Mouse (Mus musculus): ENCODE results near the gene Rhd. TPM values are rescaled to one million over a fixed set of nuclear protein-coding genes. Genes with fewer than 3 reads are reported as not detected.

The Rhd gene
- polyA plus RNA-seq, 1 experiment from 2014 or later = 12.5 TPM

GRCm38 (mm10) chr4:134865340-134865739 is 1.0 kb downstream of the Rhd start:
- peaks cover 23% of the 10 kb centered on the region for H3K4me1 ChIP-seq (replicated peaks)
- 78% methylated on average over 6 of the region's 6 CpGs for WGBS
- peaks cover 33% of the 10 kb centered on the region for H3K27me3 ChIP-seq (ENCODE audit: insufficient read depth, poor library complexity, severe bottlenecking)
- H3K9me3 ChIP-seq = no peaks in the 10 kb centered on the region
- H3K4me3 ChIP-seq = peak overlapping the region; percentile 9; the same call in 1 of the 2 replicates
- no peaks in the 10 kb centered on the region for H3K36me3 ChIP-seq
- no peak overlapping the region for H3K27ac ChIP-seq
- no peak for DNase-seq (ENCODE audit: low spot score)

GRCm38 (mm10) chr4:134865789-134866188 is 1.5 kb downstream of the Rhd start:
- no peak for DNase-seq (ENCODE audit: low spot score)
- H3K9me3 ChIP-seq = no peaks in the 10 kb centered on the region
- no peak overlapping the region for H3K4me3 ChIP-seq
- H3K27me3 ChIP-seq (ENCODE audit: insufficient read depth, poor library complexity, severe bottlenecking) = peaks cover 37% of the 10 kb centered on the region
- H3K4me1 ChIP-seq (replicated peaks) = peaks cover 27% of the 10 kb centered on the region
- H3K36me3 ChIP-seq = no peaks in the 10 kb centered on the region
- 88% methylated on average over 5 of the region's 5 CpGs for WGBS
- no peak overlapping the region for H3K27ac ChIP-seq

- no peak overlapping the region for H3K4me3 ChIP-seq
- peaks cover 27% of the 10 kb centered on the region for H3K4me1 ChIP-seq (replicated peaks)
- DNase-seq (ENCODE audit: low spot score) = no peak
- peaks cover 49% of the 10 kb centered on the region for H3K27me3 ChIP-seq (ENCODE audit: insufficient read depth, poor library complexity, severe bottlenecking)
- whole genome bisulfite sequencing = 95% methylated on average over 8 of the region's 8 CpGs
- no peak overlapping the region for H3K27ac ChIP-seq
- H3K9me3 ChIP-seq = no peaks in the 10 kb centered on the region
- H3K36me3 ChIP-seq = no peaks in the 10 kb centered on the region
These were observed 2.9 kb downstream of the Rhd start for GRCm38 (mm10) chr4:134867213-134867612.

- H3K27ac ChIP-seq = no peak overlapping the region
- no peak for DNase-seq (ENCODE audit: low spot score)
- no peak overlapping the region for H3K4me3 ChIP-seq
- H3K27me3 ChIP-seq (ENCODE audit: insufficient read depth, poor library complexity, severe bottlenecking) = peaks cover 49% of the 10 kb centered on the region
- 93% methylated on average over 8 of the region's 8 CpGs for WGBS
- H3K36me3 ChIP-seq = no peaks in the 10 kb centered on the region
- H3K4me1 ChIP-seq (replicated peaks) = peaks cover 27% of the 10 kb centered on the region
- H3K9me3 ChIP-seq = no peaks in the 10 kb centered on the region
These were observed 3.3 kb downstream of the Rhd start for GRCm38 (mm10) chr4:134867661-134868060.

- Histone ChIP-seq H3K36me3 (no peaks in the 10 kb centered on the region), H3K4me3 (no peak overlapping the region), H3K4me1 (replicated peaks) (peaks cover 27% of the 10 kb centered on the region), H3K27me3 (ENCODE audit: insufficient read depth, poor library complexity, severe bottlenecking) (peaks cover 49% of the 10 kb centered on the region), H3K27ac (no peak overlapping the region), H3K9me3 (no peaks in the 10 kb centered on the region)
- 86% methylated on average over 10 of the region's 10 CpGs for WGBS
- no peak for DNase-seq (ENCODE audit: low spot score)
These were observed 3.7 kb downstream of the Rhd start for GRCm38 (mm10) chr4:134868065-134868464.

- Histone ChIP-seq H3K27me3 (ENCODE audit: insufficient read depth, poor library complexity, severe bottlenecking) (peaks cover 49% of the 10 kb centered on the region), H3K4me3 (no peak overlapping the region), H3K9me3 (no peaks in the 10 kb centered on the region), H3K36me3 (no peaks in the 10 kb centered on the region), H3K27ac (no peak overlapping the region), H3K4me1 (replicated peaks) (peaks cover 27% of the 10 kb centered on the region)
- no peak for DNase-seq (ENCODE audit: low spot score)
- 27% methylated on average over 9 of the region's 9 CpGs for WGBS
These were observed 4.2 kb downstream of the Rhd start for GRCm38 (mm10) chr4:134868490-134868889.

GRCm38 (mm10) chr4:134869068-134869730 is 4.9 kb downstream of the Rhd start:
- Histone ChIP-seq H3K4me1 (replicated peaks) (peaks cover 27% of the 10 kb centered on the region), H3K27ac (no peak overlapping the region), H3K9me3 (no peaks in the 10 kb centered on the region), H3K36me3 (no peaks in the 10 kb centered on the region), H3K27me3 (ENCODE audit: insufficient read depth, poor library complexity, severe bottlenecking) (peaks cover 49% of the 10 kb centered on the region), H3K4me3 (peak overlapping the region; percentile 16; the same call in 1 of the 2 replicates)
- 13% methylated on average over 16 of the region's 16 CpGs for WGBS
- DNase-seq (ENCODE audit: low spot score) = no peak

- H3K27me3 ChIP-seq (ENCODE audit: insufficient read depth, poor library complexity, severe bottlenecking) = peaks cover 49% of the 10 kb centered on the region
- no peaks in the 10 kb centered on the region for H3K36me3 ChIP-seq
- DNase-seq (ENCODE audit: low spot score) = no peak
- no peaks in the 10 kb centered on the region for H3K9me3 ChIP-seq
- H3K27ac ChIP-seq = peak overlapping the region; percentile 31
- peak overlapping the region; percentile 16; the same call in 1 of the 2 replicates for H3K4me3 ChIP-seq
- peaks cover 24% of the 10 kb centered on the region for H3K4me1 ChIP-seq (replicated peaks)
- 52% methylated on average over 7 of the region's 7 CpGs for WGBS
These were observed 5.6 kb downstream of the Rhd start for GRCm38 (mm10) chr4:134869815-134870375.

GRCm38 (mm10) chr4:134871477-134871876 is 7.1 kb downstream of the Rhd start:
- H3K9me3 ChIP-seq = no peaks in the 10 kb centered on the region
- peaks cover 49% of the 10 kb centered on the region for H3K27me3 ChIP-seq (ENCODE audit: insufficient read depth, poor library complexity, severe bottlenecking)
- no peak for DNase-seq (ENCODE audit: low spot score)
- no peak overlapping the region for H3K4me3 ChIP-seq
- peaks cover 27% of the 10 kb centered on the region for H3K4me1 ChIP-seq (replicated peaks)
- WGBS = 49% methylated on average over 4 of the region's 4 CpGs
- no peaks in the 10 kb centered on the region for H3K36me3 ChIP-seq
- H3K27ac ChIP-seq = no peak overlapping the region

GRCm38 (mm10) chr4:134871950-134872349 is 7.6 kb downstream of the Rhd start:
- Histone ChIP-seq H3K9me3 (no peaks in the 10 kb centered on the region), H3K36me3 (no peaks in the 10 kb centered on the region), H3K4me3 (no peak overlapping the region), H3K27ac (no peak overlapping the region), H3K4me1 (replicated peaks) (peaks cover 27% of the 10 kb centered on the region), H3K27me3 (ENCODE audit: insufficient read depth, poor library complexity, severe bottlenecking) (peaks cover 49% of the 10 kb centered on the region)
- 50% methylated on average over 2 of the region's 2 CpGs for WGBS
- DNase-seq (ENCODE audit: low spot score) = no peak

GRCm38 (mm10) chr4:134876171-134876570 is 11.8 kb downstream of the Rhd start:
- Histone ChIP-seq H3K4me3 (no peak overlapping the region), H3K4me1 (replicated peaks) (peaks cover 15% of the 10 kb centered on the region), H3K27me3 (ENCODE audit: insufficient read depth, poor library complexity, severe bottlenecking) (peaks cover 8% of the 10 kb centered on the region; the same call in 1 of the 2 replicates), H3K27ac (no peak overlapping the region), H3K9me3 (no peaks in the 10 kb centered on the region), H3K36me3 (no peaks in the 10 kb centered on the region)
- DNase-seq (ENCODE audit: low spot score) = no peak
- WGBS = 77% methylated on average over 9 of the region's 9 CpGs

- peak overlapping the region; percentile 48 for H3K4me3 ChIP-seq
- H3K9me3 ChIP-seq = no peaks in the 10 kb centered on the region
- WGBS = 2% methylated on average over 17 of the region's 17 CpGs
- H3K36me3 ChIP-seq = no peaks in the 10 kb centered on the region
- DNase-seq (ENCODE audit: low spot score) = peak; percentile 71
- H3K4me1 ChIP-seq (replicated peaks) = peaks cover 15% of the 10 kb centered on the region
- H3K27ac ChIP-seq = no peak overlapping the region
- H3K27me3 ChIP-seq (ENCODE audit: insufficient read depth, poor library complexity, severe bottlenecking) = no peaks in the 10 kb centered on the region
These were observed 15.2 kb downstream of the Rhd start for GRCm38 (mm10) chr4:134879410-134879981.

GRCm38 (mm10) chr4:134880041-134880440 is 15.7 kb downstream of the Rhd start:
- Histone ChIP-seq H3K27ac (no peak overlapping the region), H3K9me3 (no peaks in the 10 kb centered on the region), H3K27me3 (ENCODE audit: insufficient read depth, poor library complexity, severe bottlenecking) (no peaks in the 10 kb centered on the region), H3K36me3 (no peaks in the 10 kb centered on the region), H3K4me1 (replicated peaks) (peaks cover 15% of the 10 kb centered on the region), H3K4me3 (peak overlapping the region; percentile 48)
- 30% methylated on average over 6 of the region's 6 CpGs for WGBS
- DNase-seq (ENCODE audit: low spot score) = no peak
